Mouse (Mus musculus) heart, embryonic 14.5 days (tissue): ENCODE results near the gene Tmem132d. TPM values are rescaled to one million over a fixed set of nuclear protein-coding genes. Genes with fewer than 3 reads are reported as not detected.

Experiments
- ATAC-seq: fragments of 200-750 bp; cut with Nextera tagmentation; 2 replicates; pipeline ENCODE4 v1.8.0; 2017; ENCODE audit warnings: low read depth, moderate TSS enrichment; ENCODE audit not compliant: insufficient number of reproducible peaks, insufficient read depth, low FRiP score
- H3K27ac ChIP-seq, 2 experiments: fragments of 200-500 bp in 1 of 2; fragments of 300-500 bp in 1 of 2; sonication (generic) in 1 of 2; replicated peaks in 1 of 2; 2 replicates each; pipeline ENCODE4 v1.5.1; 2012 to 2014; ENCODE audit warnings: low read depth in 2 of 2, low read length in 2 of 2, control low read depth in 1 of 2, mild to moderate bottlenecking in 1 of 2, mixed read lengths in 1 of 2; ENCODE audit not compliant: control insufficient read depth in 1 of 2, insufficient read depth in 1 of 2
- H3K27me3 ChIP-seq: fragments of 300-500 bp; sonication (generic); 2 replicates; pipeline ENCODE4 v1.6.1; 2014; ENCODE audit warnings: mild to moderate bottlenecking, low read length, control low read depth; ENCODE audit not compliant: control insufficient read depth, insufficient read depth
- H3K36me3 ChIP-seq: fragments of 300-500 bp; sonication (generic); 2 replicates; pipeline ENCODE4 v1.6.1; 2014; ENCODE audit warnings: mild to moderate bottlenecking, control low read depth, low read length, mixed read lengths; ENCODE audit not compliant: control insufficient read depth, insufficient read depth
- H3K4me1 ChIP-seq, 2 experiments: fragments of 200-500 bp in 1 of 2; fragments of 300-500 bp in 1 of 2; sonication (generic) in 1 of 2; 2 replicates each; pipeline ENCODE4 v1.6.1; 2012 to 2014; ENCODE audit warnings: low read length in 2 of 2, control low read depth in 1 of 2, mixed read lengths in 1 of 2; ENCODE audit not compliant: control insufficient read depth in 2 of 2, insufficient read depth in 2 of 2
- H3K4me2 ChIP-seq: fragments of 300-500 bp; sonication (generic); 2 replicates; pipeline ENCODE4 v1.6.1; 2014; ENCODE audit warnings: mild to moderate bottlenecking, low read length
- H3K4me3 ChIP-seq, 2 experiments: fragments of 200-500 bp in 1 of 2; fragments of 300-500 bp in 1 of 2; sonication (generic) in 1 of 2; 2 replicates each; pipeline ENCODE4 v1.5.1; 2012 to 2014; ENCODE audit warnings: low read length in 2 of 2, mild to moderate bottlenecking in 2 of 2, control low read depth in 1 of 2, low read depth in 1 of 2, moderate library complexity in 1 of 2; ENCODE audit not compliant: control insufficient read depth in 1 of 2, insufficient read depth in 1 of 2
- H3K9ac ChIP-seq: fragments of 300-500 bp; sonication (generic); 2 replicates; pipeline ENCODE4 v1.6.1; 2014; ENCODE audit warnings: mild to moderate bottlenecking, low read length
- H3K9me3 ChIP-seq: fragments of 300-500 bp; sonication (generic); 2 replicates; pipeline ENCODE4 v1.6.1; 2016; ENCODE audit warnings: low read length, control low read depth; ENCODE audit not compliant: control insufficient read depth
- WGBS: fragments of 180-500 bp; shearing (Covaris S2); extraction: QIAGEN DNeasy Blood & Tissue Kit; methylation state at CpG from one replicate; pipeline ENCODE4 v1.1.7; 2014; 5-methylcytosine and 5-hydroxymethylcytosine counted together
- polyA plus RNA-seq: library from polyadenylated mRNA; unstranded; fragments of >200 nt; fragmentation: Nextera tagmentation; extraction: Ambion mirVana; gene quantifications from 2 replicates; pipeline ENCODE4 v1.2.1, GENCODE M21; 2014

Tmem132d gene
- polyA plus RNA-seq, 1 experiment from 2014 or later, result 0.03 TPM

- no peaks in the 10 kb centered on the region for H3K36me3 ChIP-seq
- no peaks in the 10 kb centered on the region for H3K4me1 ChIP-seq
- H3K9me3 ChIP-seq, result no peaks in the 10 kb centered on the region
- no peaks in the 10 kb centered on the region for H3K27me3 ChIP-seq
- H3K4me3 ChIP-seq, result no peak overlapping the region
- H3K27ac ChIP-seq, result no peak overlapping the region
- ATAC-seq, result no peak
- H3K9ac ChIP-seq, result no peak overlapping the region
- 79% methylated on average over 14 of the region's 14 CpGs for WGBS
- no peak overlapping the region for H3K4me2 ChIP-seq
These were observed 242.5 kb downstream of the Tmem132d start for GRCm38 (mm10) chr5:128190243-128190820.

DNA sequence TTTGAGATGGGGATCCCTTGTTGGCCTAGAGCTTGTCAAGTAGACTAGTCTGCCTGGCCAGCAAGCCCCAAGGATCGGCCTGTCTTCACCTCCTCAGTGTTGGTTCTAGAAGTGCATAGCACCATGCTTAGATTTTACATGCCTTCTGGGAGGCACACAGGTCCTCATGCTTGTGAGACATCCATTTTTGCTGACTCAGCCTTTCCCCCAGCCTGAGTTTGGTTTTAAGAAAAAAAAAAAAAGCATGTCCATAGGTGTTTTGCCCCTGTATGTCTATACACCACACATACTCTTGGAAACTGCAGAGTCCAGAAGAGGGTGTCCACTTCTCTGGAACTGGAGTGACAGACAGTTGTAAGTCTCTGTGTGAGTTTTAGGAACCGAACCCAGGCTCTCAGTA, 256.6 kb downstream of the Tmem132d start:
- ATAC-seq, result no peak
- Histone ChIP-seq H3K9me3 (no peaks in the 10 kb centered on the region), H3K27ac (no peak overlapping the region), H3K36me3 (no peaks in the 10 kb centered on the region), H3K27me3 (no peaks in the 10 kb centered on the region), H3K9ac (no peak overlapping the region), H3K4me3 (no peak overlapping the region), H3K4me1 (no peaks in the 10 kb centered on the region), H3K4me2 (no peak overlapping the region)
- WGBS, result 82% methylated on average over 2 of the region's 2 CpGs

DNA sequence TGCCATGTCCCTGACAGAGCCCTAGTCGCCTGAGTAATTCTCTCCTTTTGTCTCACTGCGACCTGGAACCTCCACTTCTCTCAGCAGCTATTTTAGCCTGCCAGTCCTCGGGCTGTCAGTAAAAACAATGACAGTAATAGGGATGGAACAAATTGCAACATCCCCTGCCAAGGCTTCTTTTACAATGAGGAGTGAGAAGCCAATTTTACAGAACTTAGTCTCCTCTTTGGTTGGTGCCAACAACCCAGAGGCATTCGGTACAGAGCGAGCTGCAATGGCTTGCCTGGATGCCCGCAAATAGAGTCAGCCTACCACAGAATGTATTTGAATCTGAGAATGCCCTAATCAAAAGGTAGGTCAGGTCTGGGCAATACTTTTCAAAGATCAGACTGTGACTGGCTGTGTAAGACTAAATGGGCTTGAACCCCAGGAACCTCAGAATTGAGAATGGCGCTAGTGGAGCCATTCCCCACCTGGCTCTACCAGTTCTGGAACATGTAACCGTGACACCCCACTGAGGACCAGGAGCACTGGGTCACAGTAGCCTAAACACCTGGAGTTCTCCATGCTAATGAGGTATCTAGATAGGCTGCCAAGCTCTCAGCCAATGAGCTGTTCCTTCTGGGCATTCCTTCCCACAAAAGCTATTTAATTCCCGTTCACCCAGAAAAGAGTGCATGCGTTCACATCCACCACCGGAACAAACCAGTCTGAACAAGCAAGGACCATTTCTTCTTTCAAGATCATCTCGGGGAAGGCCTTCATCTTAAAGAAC, 273.8 kb downstream of the Tmem132d start:
- WGBS, result 69% methylated on average over 12 of the region's 12 CpGs
- no peak for ATAC-seq
- no peak overlapping the region for H3K9ac ChIP-seq

GRCm38 (mm10) chr5:128151461-128151860, 281.4 kb downstream of the Tmem132d start:
- ATAC-seq, result no peak
- H3K9ac ChIP-seq, result no peak overlapping the region
- no peaks in the 10 kb centered on the region for H3K27me3 ChIP-seq
- H3K9me3 ChIP-seq, result 0 out of 2 replicates have a peak, but pooled peaks cover 7% of the 10 kb centered on the region
- H3K4me2 ChIP-seq, result no peak overlapping the region
- 86% methylated on average over 8 of the region's 8 CpGs for WGBS
- H3K36me3 ChIP-seq, result no peaks in the 10 kb centered on the region
- no peaks in the 10 kb centered on the region for H3K4me1 ChIP-seq
- no peak overlapping the region for H3K4me3 ChIP-seq
- H3K27ac ChIP-seq, result no peak overlapping the region

More for the DNA sequence above, 273.8 kb downstream of the Tmem132d start:
- no peak overlapping the region for H3K4me2 ChIP-seq
- H3K36me3 ChIP-seq, result no peaks in the 10 kb centered on the region
- H3K4me1 ChIP-seq, result no peaks in the 10 kb centered on the region
- H3K9me3 ChIP-seq, result peaks cover 5% of the 10 kb centered on the region; the same call in 1 of the 2 replicates
- H3K4me3 ChIP-seq, result no peak overlapping the region
- H3K27me3 ChIP-seq, result no peaks in the 10 kb centered on the region
- H3K27ac ChIP-seq, result no peak overlapping the region

GRCm38 (mm10) chr5:128146901-128147645, 285.8 kb downstream of the Tmem132d start:
- 80% methylated on average over 15 of the region's 15 CpGs for WGBS
- Histone ChIP-seq H3K9ac (no peak overlapping the region), H3K4me3 (no peak overlapping the region), H3K9me3 (0 out of 2 replicates have a peak, but pooled peaks cover 7% of the 10 kb centered on the region), H3K4me1 (no peaks in the 10 kb centered on the region), H3K4me2 (no peak overlapping the region), H3K27me3 (no peaks in the 10 kb centered on the region), H3K36me3 (no peaks in the 10 kb centered on the region), H3K27ac (no peak overlapping the region)
- no peak for ATAC-seq

- H3K4me3 ChIP-seq, result no peak overlapping the region
- no peak overlapping the region for H3K27ac ChIP-seq
- H3K9ac ChIP-seq, result no peak overlapping the region
- H3K27me3 ChIP-seq, result no peaks in the 10 kb centered on the region
- 0 out of 2 replicates have a peak, but pooled peaks cover 7% of the 10 kb centered on the region for H3K9me3 ChIP-seq
- ATAC-seq, result no peak
- H3K4me1 ChIP-seq, result no peaks in the 10 kb centered on the region
- WGBS, result 87% methylated on average over 3 of the region's 3 CpGs
- no peak overlapping the region for H3K4me2 ChIP-seq
- no peaks in the 10 kb centered on the region for H3K36me3 ChIP-seq
These were observed 288.1 kb downstream of the Tmem132d start for GRCm38 (mm10) chr5:128144799-128145198.

DNA sequence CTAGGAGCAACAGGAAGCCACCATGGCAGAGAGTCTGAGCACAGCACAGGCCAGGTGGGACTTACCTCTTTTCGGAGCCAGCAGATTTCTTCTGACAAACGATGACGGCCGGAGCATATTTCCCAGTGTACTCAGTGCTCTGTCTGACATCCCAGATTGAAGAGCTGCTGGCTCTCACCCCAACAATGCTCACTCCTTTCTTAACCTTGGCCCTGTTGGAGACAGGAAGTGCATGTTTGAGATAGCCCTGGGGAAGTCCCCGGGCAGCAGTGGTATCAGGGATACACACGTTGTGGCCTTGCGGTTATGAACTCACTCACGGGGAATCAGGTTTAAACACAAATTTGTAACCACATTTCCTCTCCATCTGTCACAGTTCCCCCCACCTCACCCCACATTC, 296.1 kb downstream of the Tmem132d start:
- no peak for ATAC-seq
- no peak overlapping the region for H3K4me2 ChIP-seq
- 62% methylated on average over 8 of the region's 8 CpGs for WGBS

More for the DNA sequence above, 296.1 kb downstream of the Tmem132d start:
- Histone ChIP-seq H3K9ac (no peak overlapping the region), H3K27me3 (no peaks in the 10 kb centered on the region), H3K4me3 (no peak overlapping the region), H3K9me3 (no peaks in the 10 kb centered on the region), H3K27ac (no peak overlapping the region), H3K4me1 (no peaks in the 10 kb centered on the region), H3K36me3 (no peaks in the 10 kb centered on the region)
